30 mouse cellular contexts compared by ENCODE assay signal in the genomic region with DNA sequence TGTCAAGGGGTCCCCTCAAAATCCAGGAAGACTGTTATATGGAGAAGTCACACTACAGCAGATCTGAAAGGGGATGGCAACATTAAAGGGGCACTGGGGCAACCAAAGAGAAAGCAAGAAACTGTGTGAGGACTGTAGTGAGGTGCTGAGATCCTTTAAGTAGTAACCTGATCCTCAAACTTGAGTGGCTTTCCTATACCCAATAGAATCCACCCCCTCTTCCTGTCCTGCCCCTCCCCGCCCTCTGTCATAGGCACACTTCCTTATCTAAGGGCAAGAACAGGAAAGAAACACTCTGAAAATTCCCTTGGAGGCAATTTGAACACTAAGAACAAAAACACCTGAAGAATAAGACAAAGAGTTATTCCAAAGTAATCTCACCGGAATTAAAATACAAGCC. TPM values are rescaled to one million over a fixed set of nuclear protein-coding genes. Genes with fewer than 3 reads are reported as not detected.
DNase-seq lines count a peak whose midpoint lies in the region; ATAC-seq and TF ChIP-seq lines count a peak whose summit lies in the region.
"Had no signal": no experiment of that assay in that cellular context is flagged by ENCODE, and none has a peak within 500 bp of the region (broad histone marks: within the 10 kb centered on the region; RNA-seq: fewer than 3 reads in every experiment).

No protein-coding gene starts in this region.

- WGBS in kidney, postnatal 0 days, result 78% methylated on average over 2 of the region's 2 CpGs
- 47% methylated on average over 2 of the region's 2 CpGs for WGBS in lung, embryonic 16.5 days
- WGBS in midbrain, embryonic 11.5 days, result 71% methylated on average over 2 of the region's 2 CpGs
- WGBS in midbrain, embryonic 14.5 days, result 80% methylated on average over 2 of the region's 2 CpGs

- 0 out of 2 replicates have a peak, but pooled peaks cover 5% of the 10 kb centered on the region for H3K4me1 ChIP-seq in kidney, postnatal 0 days (replicated peaks; ENCODE audit: insufficient read depth, low read length)
- peaks cover 4% of the 10 kb centered on the region; the same call in 1 of the 2 replicates for H3K4me1 ChIP-seq in lung, embryonic 16.5 days (replicated peaks; ENCODE audit: control insufficient read depth, insufficient read depth, low read length)
- H3K4me1 ChIP-seq in midbrain, embryonic 11.5 days (ENCODE audit: control insufficient read depth, insufficient read depth, low read length), result no peaks in the 10 kb centered on the region
- H3K4me1 ChIP-seq in midbrain, embryonic 14.5 days (ENCODE audit: control insufficient read depth, insufficient read depth, low read length), result no peaks in the 10 kb centered on the region
- peaks cover 17% of the 10 kb centered on the region; the same call in 1 of the 2 replicates for H3K4me1 ChIP-seq in brown adipose tissue, adult 24 weeks (ENCODE audit: control insufficient read depth, insufficient read depth, insufficient read length, low read length)
- H3K4me1 ChIP-seq: forebrain, embryonic 12.5 days had no signal

- no peak overlapping the region for H3K9ac ChIP-seq in kidney, postnatal 0 days (ENCODE audit: low read depth, low read length)
- H3K9ac ChIP-seq in lung, embryonic 16.5 days (ENCODE audit: low read length), result no peak overlapping the region
- H3K9ac ChIP-seq in midbrain, embryonic 11.5 days (ENCODE audit: low read length), result no peak overlapping the region
- H3K9ac ChIP-seq in midbrain, embryonic 14.5 days (replicated peaks; ENCODE audit: low read length), result no peak overlapping the region
- H3K9ac ChIP-seq: embryonic facial prominence, embryonic 13.5 days; embryonic facial prominence, embryonic 15.5 days; forebrain, embryonic 12.5 days had no signal

- H3K9me3 ChIP-seq in kidney, postnatal 0 days (replicated peaks; ENCODE audit: low read length), result no peaks in the 10 kb centered on the region
- H3K9me3 ChIP-seq in lung, embryonic 16.5 days (ENCODE audit: control insufficient read depth, low read length), result no peaks in the 10 kb centered on the region
- H3K9me3 ChIP-seq in midbrain, embryonic 11.5 days (ENCODE audit: control insufficient read depth, low read length), result no peaks in the 10 kb centered on the region
- no peaks in the 10 kb centered on the region for H3K9me3 ChIP-seq in midbrain, embryonic 14.5 days (ENCODE audit: control insufficient read depth, low read length)
- H3K9me3 ChIP-seq: embryonic facial prominence, embryonic 13.5 days; embryonic facial prominence, embryonic 15.5 days; forebrain, embryonic 10.5 days had no signal

- no peak for ATAC-seq in kidney, postnatal 0 days (replicated peaks; ENCODE audit: low FRiP score, low read depth)
- ATAC-seq in lung, embryonic 16.5 days (ENCODE audit: low read depth), result peak; percentile 51; the same call in 1 of the 2 replicates
- no peak for ATAC-seq in midbrain, embryonic 11.5 days (ENCODE audit: low FRiP score)
- ATAC-seq in midbrain, embryonic 14.5 days (ENCODE audit: low FRiP score, low TSS enrichment), result no peak
- ATAC-seq: activated CD4-positive, CD25-positive, alpha-beta regulatory T cell, adult 4 months; CD4-positive, CD25-positive, alpha-beta regulatory T cell, adult 4 months; forebrain, embryonic 14.5 days; forebrain, embryonic 16.5 days; Patski had no signal

- H3K36me3 ChIP-seq in kidney, postnatal 0 days (ENCODE audit: insufficient read depth, low read length), result no peaks in the 10 kb centered on the region
- H3K36me3 ChIP-seq in lung, embryonic 16.5 days (ENCODE audit: control insufficient read depth, insufficient read depth, low read length), result no peaks in the 10 kb centered on the region
- no peaks in the 10 kb centered on the region for H3K36me3 ChIP-seq in midbrain, embryonic 11.5 days (ENCODE audit: control insufficient read depth, insufficient read depth, low read length)
- H3K36me3 ChIP-seq in midbrain, embryonic 14.5 days (ENCODE audit: control insufficient read depth, insufficient read depth, low read length), result no peaks in the 10 kb centered on the region
- H3K36me3 ChIP-seq: forebrain, embryonic 10.5 days; forebrain, embryonic 12.5 days; G1E had no signal

- H3K4me2 ChIP-seq in kidney, postnatal 0 days (ENCODE audit: low read length), result no peak overlapping the region
- no peak overlapping the region for H3K4me2 ChIP-seq in lung, embryonic 16.5 days (ENCODE audit: low read depth, low read length)
- H3K4me2 ChIP-seq in midbrain, embryonic 11.5 days, result no peak overlapping the region
- no peak overlapping the region for H3K4me2 ChIP-seq in midbrain, embryonic 14.5 days (ENCODE audit: low read length)
- H3K4me2 ChIP-seq: embryonic facial prominence, embryonic 13.5 days; embryonic facial prominence, embryonic 15.5 days; forebrain, embryonic 12.5 days had no signal

- no peak overlapping the region for H3K27ac ChIP-seq in kidney, postnatal 0 days
- H3K27ac ChIP-seq in lung, embryonic 16.5 days (ENCODE audit: low read length), result no peak overlapping the region
- no peak overlapping the region for H3K27ac ChIP-seq in midbrain, embryonic 11.5 days (ENCODE audit: low read depth, low read length)
- no peak overlapping the region for H3K27ac ChIP-seq in midbrain, embryonic 14.5 days (replicated peaks; ENCODE audit: low read depth, low read length)
- H3K27ac ChIP-seq in brown adipose tissue, adult 24 weeks (replicated peaks; ENCODE audit: low read depth, low read length), result peak overlapping the region; percentile 74
- H3K27ac ChIP-seq: embryonic facial prominence, embryonic 13.5 days; embryonic facial prominence, embryonic 15.5 days; forebrain, embryonic 10.5 days; forebrain, embryonic 12.5 days had no signal

- TF ChIP-seq CTCF in kidney, postnatal 0 days (IDR thresholded peaks at IDR 0.05; ENCODE audit: low read depth), result no peak

- DNase-seq in kidney, postnatal 0 days (ENCODE audit: low spot score), result peak; percentile 31
- no peak for DNase-seq in kidney, postnatal 25 days
- DNase-seq in lung, postnatal 14 days, result no peak
- DNase-seq in midbrain, embryonic 11.5 days (ENCODE audit: low spot score, missing footprints), result peak; percentile 44
- DNase-seq in midbrain, embryonic 14.5 days, result no peak
- no peak for DNase-seq in spleen, adult 18-20 months
- DNase-seq: adrenal gland, adult 8-10 months; adrenal gland, postnatal 14 days; adrenal gland, postnatal 36 days; B cell, adult 2 months; cerebellum, adult 11 months; cerebellum, adult 18-20 months; cerebellum, adult 8-10 months; cerebellum, adult 9-11 months; cerebellum, postnatal 14 days; cerebellum, postnatal 36 days; embryo, embryonic 11 days had no signal

- H3K4me3 ChIP-seq in kidney, postnatal 0 days (replicated peaks; ENCODE audit: low read depth, low read length), result no peak overlapping the region
- H3K4me3 ChIP-seq in lung, embryonic 16.5 days (ENCODE audit: low read length), result no peak overlapping the region
- H3K4me3 ChIP-seq in midbrain, embryonic 11.5 days (ENCODE audit: low read depth, low read length), result no peak overlapping the region
- no peak overlapping the region for H3K4me3 ChIP-seq in midbrain, embryonic 14.5 days (replicated peaks; ENCODE audit: low read depth, low read length)
- no peak overlapping the region for H3K4me3 ChIP-seq in brown adipose tissue, adult 24 weeks (ENCODE audit: insufficient read depth, low read depth, low read length)
- H3K4me3 ChIP-seq: embryonic facial prominence, embryonic 13.5 days; embryonic facial prominence, embryonic 15.5 days; erythroblast, embryonic 14.5 days; forebrain, embryonic 10.5 days; forebrain, embryonic 12.5 days had no signal

- no peaks in the 10 kb centered on the region for H3K27me3 ChIP-seq in kidney, postnatal 0 days (ENCODE audit: insufficient read depth, low read length)
- no peaks in the 10 kb centered on the region for H3K27me3 ChIP-seq in lung, embryonic 16.5 days (ENCODE audit: control insufficient read depth, insufficient read depth, low read depth, low read length)
- no peaks in the 10 kb centered on the region for H3K27me3 ChIP-seq in midbrain, embryonic 11.5 days (ENCODE audit: control insufficient read depth, insufficient read depth, low read length)
- no peaks in the 10 kb centered on the region for H3K27me3 ChIP-seq in midbrain, embryonic 14.5 days (ENCODE audit: control insufficient read depth, insufficient read depth, low read length)
- H3K27me3 ChIP-seq: embryonic facial prominence, embryonic 13.5 days; embryonic facial prominence, embryonic 15.5 days had no signal

RNA-seq across cellular contexts. Expression of a gene that starts 13.6 kb away (rescaled TPM):
- polyA plus RNA-seq in kidney, postnatal 0 days (2015; fragmentation: Nextera tagmentation; extraction: Ambion mirVana), result 14.6 TPM in 2 replicates
- 3.5 and 3.7 TPM in 2 replicates for polyA plus RNA-seq in lung, embryonic 16.5 days (2015; fragmentation: Nextera tagmentation; extraction: Ambion mirVana)
- 4.0 and 4.2 TPM in 2 replicates for polyA plus RNA-seq in midbrain, embryonic 11.5 days (2014; fragmentation: Nextera tagmentation; extraction: Ambion mirVana)
- polyA plus RNA-seq in midbrain, embryonic 14.5 days (2014; fragmentation: Nextera tagmentation; extraction: Ambion mirVana), result 1.4 and 1.8 TPM in 2 replicates
- 1.7 and 5.7 TPM in 2 replicates for polyA plus RNA-seq in brown adipose tissue, adult 24 weeks (2012; ENCODE audit: insufficient read depth, insufficient read length, missing spikeins)
- polyA plus RNA-seq: activated CD4-positive, CD25-positive, alpha-beta regulatory T cell, adult 4 months; CD4-positive, CD25-positive, alpha-beta regulatory T cell, adult 4 months; erythroblast, embryonic 14.5 days; G1E; Patski had no signal

Comparison
In these comparisons a context has a peak if more than half of its experiments do, and no peak if none do; other contexts are left out.
1. DNase-seq: peak in kidney, postnatal 0 days (single experiment) and midbrain, embryonic 11.5 days (single experiment); none in kidney, postnatal 25 days (0 of 2), lung, postnatal 14 days (single experiment), midbrain, embryonic 14.5 days (single experiment) and spleen, adult 18-20 months (0 of 2).